Mouse (Mus musculus) kidney, adult 2 months (tissue): Measurements from ENCODE around the gene Nedd4. TPM values are rescaled to one million over a fixed set of nuclear protein-coding genes. Genes with fewer than 3 reads are reported as not detected.

Experiments used
- DNase-seq: peaks from one replicate; pipeline ENCODE4 v3.0.0; 2021
- H3K27ac ChIP-seq: fragments of 200-500 bp; 2 replicates; pipeline ENCODE4 v1.5.1; 2012; ENCODE audit warnings: low read depth, low read length, control low read depth, inconsistent platforms; ENCODE audit not compliant: insufficient read depth
- H3K27me3 ChIP-seq: fragments of 200-500 bp; replicated peaks from 2 replicates; pipeline ENCODE4 v1.6.1; 2012; ENCODE audit warnings: mild to moderate bottlenecking, moderate library complexity, low read length, inconsistent platforms; ENCODE audit not compliant: control insufficient read depth, insufficient read depth
- H3K36me3 ChIP-seq: fragments of 200-500 bp; 2 replicates; pipeline ENCODE4 v1.6.1; 2012; ENCODE audit warnings: mild to moderate bottlenecking, moderate library complexity, low read length, inconsistent platforms; ENCODE audit not compliant: control insufficient read depth, insufficient read depth
- H3K4me1 ChIP-seq: fragments of 200-500 bp; 2 replicates; pipeline ENCODE4 v1.6.1; 2011; ENCODE audit warnings: low read length; ENCODE audit not compliant: control insufficient read depth, insufficient read depth
- H3K4me3 ChIP-seq: fragments of 200-500 bp; 2 replicates; pipeline ENCODE4 v1.5.1; 2011; ENCODE audit warnings: mild to moderate bottlenecking, low read depth, low read length, control low read depth; ENCODE audit not compliant: insufficient read depth
- CTCF ChIP-seq: fragments of 200-500 bp; conservative IDR thresholded peaks from 2 replicates; pipeline ENCODE4 v1.5.1; 2011; ENCODE audit warnings: low read depth, mild to moderate bottlenecking, control low read depth, low read length, moderate library complexity, mixed read lengths; ENCODE audit not compliant: insufficient read depth, insufficient read length
- POLR2A ChIP-seq: fragments of 200-500 bp; IDR thresholded peaks from one replicate; pipeline ENCODE4 v1.6.1; 2011; ENCODE audit warnings: low read depth, low read length, control low read depth
- WGBS: fragments of 180-500 bp; shearing (Covaris S2); methylation state at CpG from one replicate; pipeline ENCODE4 v1.1.7; 2018; 5-methylcytosine and 5-hydroxymethylcytosine counted together
- polyA plus RNA-seq: library from polyadenylated mRNA; depleted of rRNA; stranded (reverse); fragments of >200 nt; gene quantifications from 2 replicates; pipeline ENCODE4 v1.2.3, GENCODE M21; 2012

Nedd4 gene
- polyA plus RNA-seq, 1 experiment = 118 TPM

- no peak for DNase-seq
- H3K27me3 ChIP-seq = no peaks in the 10 kb centered on the region
- no peaks in the 10 kb centered on the region for H3K36me3 ChIP-seq
- TF ChIP-seq POLR2A (no peak), CTCF (no peak)
- H3K4me1 ChIP-seq = peaks cover 7% of the 10 kb centered on the region; the same call in 1 of the 2 replicates
- H3K4me3 ChIP-seq = no peak overlapping the region
- H3K27ac ChIP-seq = no peak overlapping the region
- 57% methylated on average over 4 of the region's 4 CpGs for WGBS
Measured at GRCm38 (mm10) chr9:72653533-72653932, 8.6 kb upstream of the Nedd4 start.

GRCm38 (mm10) chr9:72654593-72655242, 7.4 kb upstream of the Nedd4 start:
- Histone ChIP-seq H3K4me1 (peaks cover 7% of the 10 kb centered on the region; the same call in 1 of the 2 replicates), H3K27ac (no peak overlapping the region), H3K4me3 (no peak overlapping the region), H3K36me3 (no peaks in the 10 kb centered on the region), H3K27me3 (no peaks in the 10 kb centered on the region)
- WGBS = 72% methylated on average over 6 of the region's 6 CpGs
- peak; percentile 85 for DNase-seq
- TF ChIP-seq POLR2A (no peak), CTCF (peak; percentile 91)

GRCm38 (mm10) chr9:72655602-72656001, 6.5 kb upstream of the Nedd4 start:
- Histone ChIP-seq H3K27ac (no peak overlapping the region), H3K4me3 (no peak overlapping the region), H3K36me3 (no peaks in the 10 kb centered on the region), H3K27me3 (no peaks in the 10 kb centered on the region), H3K4me1 (peaks cover 7% of the 10 kb centered on the region; the same call in 1 of the 2 replicates)
- WGBS = 86% methylated on average over 5 of the region's 5 CpGs
- DNase-seq = no peak
- TF ChIP-seq CTCF = no peak
- TF ChIP-seq POLR2A = no peak

- Histone ChIP-seq H3K4me3 (no peak overlapping the region), H3K36me3 (no peaks in the 10 kb centered on the region), H3K27me3 (no peaks in the 10 kb centered on the region), H3K27ac (no peak overlapping the region), H3K4me1 (peaks cover 7% of the 10 kb centered on the region; the same call in 1 of the 2 replicates)
- WGBS = 44% methylated on average over 4 of the region's 4 CpGs
- no peak for DNase-seq
- TF ChIP-seq POLR2A = no peak
- TF ChIP-seq CTCF = no peak
Measured at GRCm38 (mm10) chr9:72656491-72656890, 5.7 kb upstream of the Nedd4 start.

GRCm38 (mm10) chr9:72656940-72657339, 5.2 kb upstream of the Nedd4 start:
- H3K27me3 ChIP-seq = no peaks in the 10 kb centered on the region
- WGBS = 54% methylated on average over 3 of the region's 3 CpGs
- no peak overlapping the region for H3K4me3 ChIP-seq
- H3K36me3 ChIP-seq = no peaks in the 10 kb centered on the region
- H3K27ac ChIP-seq = peak overlapping the region; percentile 30; the same call in 1 of the 2 replicates
- DNase-seq = no peak
- peaks cover 7% of the 10 kb centered on the region; the same call in 1 of the 2 replicates for H3K4me1 ChIP-seq
- TF ChIP-seq CTCF (no peak), POLR2A (no peak)

GRCm38 (mm10) chr9:72657694-72658093, 4.5 kb upstream of the Nedd4 start:
- Histone ChIP-seq H3K4me3 (no peak overlapping the region), H3K4me1 (peaks cover 7% of the 10 kb centered on the region; the same call in 1 of the 2 replicates), H3K36me3 (no peaks in the 10 kb centered on the region), H3K27me3 (no peaks in the 10 kb centered on the region), H3K27ac (no peak overlapping the region)
- no peak for DNase-seq
- WGBS = 59% methylated on average over 1 of the region's 1 CpGs
- TF ChIP-seq POLR2A (no peak), CTCF (no peak)

- H3K27me3 ChIP-seq = no peaks in the 10 kb centered on the region
- 60% methylated on average over 4 of the region's 4 CpGs for WGBS
- H3K36me3 ChIP-seq = no peaks in the 10 kb centered on the region
- no peak overlapping the region for H3K27ac ChIP-seq
- no peak for DNase-seq
- H3K4me3 ChIP-seq = no peak overlapping the region
- TF ChIP-seq CTCF (no peak), POLR2A (no peak)
- H3K4me1 ChIP-seq = peaks cover 19% of the 10 kb centered on the region; the same call in 1 of the 2 replicates
Measured at GRCm38 (mm10) chr9:72660139-72660538, 2.0 kb upstream of the Nedd4 start.
